In genomic region chrX:97707851-97708250, GRCm38 (mm10) we compare ENCODE assay signal across 20 mouse cellular contexts.
"Had no signal": no experiment of that assay in that cellular context is flagged by ENCODE, and none has a peak within 500 bp of the region (broad histone marks: within the 10 kb centered on the region; RNA-seq: fewer than 3 reads in every experiment).

No protein-coding gene starts in this region.

- H3K27me3 ChIP-seq: lung, embryonic 15.5 days; megakaryocyte, embryonic 14.5 days; midbrain, embryonic 13.5 days; midbrain, embryonic 15.5 days; neural tube, embryonic 13.5 days; neural tube, embryonic 15.5 days had no signal

- H3K9me3 ChIP-seq: lung, embryonic 15.5 days; midbrain, embryonic 13.5 days; midbrain, embryonic 15.5 days; neural tube, embryonic 13.5 days; neural tube, embryonic 15.5 days had no signal

- H3K4me2 ChIP-seq: lung, embryonic 15.5 days; midbrain, embryonic 11.5 days; midbrain, embryonic 13.5 days; midbrain, embryonic 15.5 days; neural tube, embryonic 13.5 days; neural tube, embryonic 15.5 days had no signal

- H3K27ac ChIP-seq: lung, embryonic 15.5 days; macrophage; midbrain, embryonic 13.5 days; midbrain, embryonic 15.5 days; neural tube, embryonic 13.5 days; neural tube, embryonic 15.5 days had no signal

- H3K9ac ChIP-seq: lung, embryonic 15.5 days; midbrain, embryonic 13.5 days; midbrain, embryonic 15.5 days; neural tube, embryonic 13.5 days; neural tube, embryonic 15.5 days had no signal

- DNase-seq: lung, adult 2 months; lung, postnatal 14 days; lung, postnatal 36 days; retina, postnatal 1 day; right cerebral cortex, adult 18-20 months; right cerebral cortex, postnatal 25 days; right cerebral cortex, postnatal 4 days; spleen, adult 18-20 months; thymus, adult 18-20 months; thymus, postnatal 14 days; thymus, postnatal 36 days had no signal

- H3K4me1 ChIP-seq: lung, embryonic 15.5 days; megakaryocyte, embryonic 14.5 days; midbrain, embryonic 13.5 days; midbrain, embryonic 15.5 days; neural tube, embryonic 13.5 days; neural tube, embryonic 15.5 days had no signal

- H3K36me3 ChIP-seq: lung, embryonic 15.5 days; midbrain, embryonic 13.5 days; midbrain, embryonic 15.5 days; neural tube, embryonic 13.5 days; neural tube, embryonic 15.5 days had no signal

- ATAC-seq: lung, postnatal 0 days; midbrain, embryonic 13.5 days; midbrain, embryonic 15.5 days had no signal

- H3K4me3 ChIP-seq: lung, embryonic 15.5 days; megakaryocyte, embryonic 14.5 days; midbrain, embryonic 13.5 days; midbrain, embryonic 15.5 days; neural tube, embryonic 13.5 days; neural tube, embryonic 15.5 days had no signal
